Mouse (Mus musculus): Measurements from ENCODE around the gene Cst6. TPM values are rescaled to one million over a fixed set of nuclear protein-coding genes. Genes with fewer than 3 reads are reported as not detected.
"Not testable (repeated sequence)": the region's sequence is repeated elsewhere in the genome, so short reads cannot be mapped to it uniquely, and the experiment has no call there.

The Cst6 gene
- total RNA-seq (2021): 1 to 10 TPM; 5.4 to 7.4 TPM
- long read RNA-seq, transcript Cst6-201 (3 exons, 3,951 nt): major isoform, 6 of 6 reads
- long read RNA-seq, partial matches to known transcripts: 0 of 6 reads
- long read RNA-seq, other reads (novel, unspliced or antisense): 0 of 6 reads

DNA sequence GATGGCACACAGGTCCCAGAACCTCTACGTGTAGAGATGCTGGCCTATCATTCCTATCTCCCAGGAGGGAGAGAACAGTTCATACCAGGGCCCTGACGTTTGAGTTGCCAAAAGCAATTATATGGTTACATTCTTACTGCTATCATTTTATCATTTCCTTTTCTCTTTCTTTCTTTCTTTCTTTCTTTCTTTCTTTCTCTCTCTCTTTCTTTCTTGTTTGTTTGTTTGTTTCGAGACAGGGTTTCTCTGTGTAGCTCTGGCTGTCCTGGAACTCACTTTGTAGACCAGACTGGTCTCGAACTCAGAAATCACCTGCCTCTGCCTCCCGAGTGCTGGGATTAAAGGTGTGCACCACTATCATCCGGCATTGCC, at the start of gene Cst6:
Cst6 (minus strand) TSS at position 73 of the 372 bp plus-strand sequence.
- not testable (repeated sequence) for DNase-seq (ENCODE audit: low spot score in 2 of 2)

DNA sequence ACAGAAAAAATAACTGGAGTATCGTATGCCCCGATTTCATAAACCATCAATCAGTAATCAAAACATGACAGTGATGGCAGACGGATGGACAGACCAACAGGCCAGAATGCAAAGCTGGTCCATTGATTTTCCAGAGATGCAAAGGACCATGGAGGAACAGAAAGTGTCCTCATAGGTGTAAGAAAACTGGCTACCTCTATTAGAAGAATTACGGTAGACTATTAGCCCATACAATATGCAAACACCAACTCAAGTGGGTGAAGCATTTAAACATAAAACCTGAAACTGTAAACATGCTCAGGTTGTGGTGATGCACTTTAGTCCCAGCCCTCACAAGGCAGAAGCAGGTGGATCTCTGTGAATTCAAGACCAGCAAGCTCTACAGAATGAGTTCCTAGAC, 46.0 kb upstream of the Cst6 start:
- no peak for DNase-seq (ENCODE audit: low spot score in 2 of 2)

DNA sequence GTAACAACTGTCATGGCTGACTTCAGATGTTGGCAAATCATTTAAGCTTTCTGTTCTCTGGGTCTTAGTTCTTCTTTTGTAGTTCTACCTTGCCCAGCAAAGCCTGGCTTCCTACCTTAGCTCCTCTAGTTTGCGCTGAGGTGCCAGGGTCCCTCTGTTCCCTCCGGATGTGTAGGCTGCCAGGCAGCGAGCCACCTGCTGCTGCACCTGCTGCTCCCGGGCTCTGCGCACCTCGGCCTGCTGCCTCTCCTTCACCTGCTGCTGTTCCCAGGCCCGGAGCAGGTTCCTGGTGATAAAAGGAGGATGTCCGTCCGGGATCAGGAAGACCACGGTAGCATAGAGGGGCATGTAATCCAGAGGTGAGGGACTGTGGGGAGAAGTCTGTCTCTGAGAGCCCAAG, 44.8 kb upstream of the Cst6 start:
- DNase-seq (ENCODE audit: low spot score in 2 of 2): no peak

DNA sequence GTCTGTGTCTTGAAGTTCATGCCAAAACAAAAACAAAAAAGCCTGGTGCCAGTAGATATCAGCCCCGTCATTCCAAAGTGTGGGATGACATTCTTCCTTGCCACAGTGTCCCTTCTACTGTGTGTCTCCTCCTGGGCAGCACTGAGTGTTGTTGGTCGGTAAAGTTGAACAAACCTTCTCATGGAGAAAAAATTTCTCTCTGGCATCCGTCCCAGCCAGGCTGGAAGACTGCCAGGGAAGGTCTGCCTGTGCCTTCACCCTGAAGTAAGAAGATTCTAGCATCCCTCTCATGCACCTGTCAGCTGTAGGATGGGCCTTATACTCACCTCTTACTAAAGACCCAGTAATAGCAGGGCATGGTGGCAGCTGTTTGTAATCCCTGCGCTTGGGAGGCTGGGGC, 43.5 kb upstream of the Cst6 start:
- DNase-seq (ENCODE audit: low spot score in 2 of 2): no peak

DNA sequence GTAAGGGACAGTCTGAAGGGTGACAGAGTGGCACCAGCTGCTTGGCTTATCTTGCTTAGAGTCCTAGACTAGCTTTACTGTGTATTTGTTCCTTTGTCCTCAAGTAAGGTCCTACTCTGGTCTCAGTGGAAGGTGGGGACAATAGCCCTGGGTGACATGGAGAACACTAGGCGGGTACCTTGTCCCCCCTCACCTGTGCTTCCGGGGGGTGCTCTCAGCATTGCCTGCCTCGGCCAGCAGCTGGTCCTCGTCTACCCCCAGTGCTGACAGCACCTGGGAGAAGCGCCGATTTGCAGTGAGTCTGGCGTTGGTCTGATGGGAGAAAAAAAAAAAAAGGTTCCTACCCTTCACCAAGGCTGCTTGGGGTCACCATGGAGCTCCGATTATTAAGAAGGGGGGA, 41.0 kb upstream of the Cst6 start:
- no peak for DNase-seq (ENCODE audit: low spot score in 2 of 2)

DNA sequence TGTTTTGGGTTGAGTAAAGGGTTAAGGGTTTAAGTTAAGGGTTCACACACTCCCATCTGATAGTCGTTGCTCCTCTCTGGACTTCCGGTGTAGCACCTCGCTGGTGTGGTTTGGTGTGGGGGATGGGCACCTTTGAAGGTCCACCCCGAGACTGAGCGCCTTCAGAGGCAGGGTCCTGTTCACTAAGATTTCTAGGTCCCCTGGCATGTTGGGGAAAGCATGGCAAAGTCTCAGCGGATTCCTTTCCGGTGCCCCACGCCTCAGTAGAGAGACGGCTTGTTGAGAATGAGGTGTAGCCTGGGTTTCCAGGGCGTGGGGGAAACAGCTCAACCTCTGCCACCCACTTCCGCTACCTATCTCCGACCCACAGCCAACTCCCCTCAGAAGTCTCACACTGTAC, 40.3 kb upstream of the Cst6 start:
- no peak for DNase-seq (ENCODE audit: low spot score in 2 of 2)

DNA sequence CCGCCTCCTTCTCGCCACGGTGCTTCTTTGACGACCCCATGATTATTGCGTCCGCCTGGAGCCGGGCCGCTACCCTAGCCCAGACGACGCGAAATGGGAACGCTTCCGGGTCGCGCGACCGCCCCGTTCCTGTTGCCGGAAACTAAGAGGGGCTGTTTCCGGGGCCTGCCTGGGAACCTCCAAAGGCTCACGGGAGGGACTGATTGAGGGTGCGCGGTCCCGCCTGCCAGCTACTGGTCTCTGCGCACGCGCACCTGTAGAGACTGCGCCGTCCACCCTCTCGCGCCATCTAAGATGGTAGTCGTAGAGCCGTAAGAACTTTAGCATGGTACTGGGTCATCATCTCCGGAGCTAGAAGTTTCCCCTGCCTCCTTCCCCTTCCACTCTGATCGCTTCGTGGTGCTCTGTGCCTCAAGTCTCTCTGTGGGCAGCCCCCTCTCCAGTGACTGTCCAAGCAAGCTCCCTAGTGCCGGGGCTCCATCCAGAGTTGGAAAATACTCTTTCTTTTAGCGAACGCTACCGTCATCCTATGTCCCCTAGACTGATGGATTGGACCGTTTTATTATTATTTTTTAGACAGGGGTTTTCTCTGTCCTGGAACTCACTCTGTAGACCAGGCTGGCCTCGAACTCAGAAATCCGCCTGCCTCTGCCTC, 39.3 kb upstream of the Cst6 start, which contains the start of gene Sart1:
Sart1 (minus strand) TSS at position 116 of the 655 bp plus-strand sequence.
- peak; percentile 90 to 95 for DNase-seq (ENCODE audit: low spot score in 2 of 2)

DNA sequence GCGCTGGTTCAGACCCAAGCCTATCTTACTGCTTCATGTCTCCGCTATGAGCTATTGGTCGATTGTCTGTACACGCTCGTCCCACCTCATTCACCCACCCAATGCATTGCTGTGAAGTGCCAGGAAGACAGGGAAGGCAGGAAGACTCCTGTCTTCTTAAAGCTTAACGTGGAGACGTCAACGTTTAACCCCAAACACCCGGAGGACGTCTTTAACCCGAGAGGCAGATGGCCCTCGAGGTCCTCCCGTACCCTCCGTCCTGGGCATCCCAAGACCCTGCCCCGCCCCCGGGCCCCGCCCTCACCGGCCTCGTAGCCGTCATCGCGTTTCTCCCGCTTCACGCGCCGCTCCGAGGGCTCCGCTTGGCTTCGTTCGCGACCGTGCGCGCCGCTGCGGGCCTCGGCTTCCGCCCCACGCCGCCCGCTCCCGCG, 38.7 kb upstream of the Cst6 start:
- DNase-seq (ENCODE audit: low spot score in 2 of 2): peak in 1 of 2 experiments; percentile 41

DNA sequence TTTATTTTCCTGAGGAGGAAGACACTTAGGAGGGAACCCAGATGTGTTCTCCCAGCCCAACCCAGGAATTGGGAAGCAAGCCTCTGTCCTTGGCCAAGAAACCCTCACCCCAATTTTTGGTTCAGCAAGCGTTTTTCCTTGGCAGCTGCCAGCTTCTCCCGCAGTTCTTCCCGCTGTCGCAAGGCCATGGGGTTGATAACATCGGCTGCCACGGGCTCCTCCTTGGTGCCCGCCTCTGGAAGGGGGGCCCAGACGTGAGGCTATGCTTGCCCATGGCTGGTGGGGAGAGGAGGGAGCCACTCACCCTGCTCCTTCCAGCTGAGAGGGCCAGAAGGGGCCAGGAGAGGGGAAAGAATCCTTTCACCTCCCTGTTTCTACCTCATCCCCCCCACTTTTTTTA, 35.3 kb upstream of the Cst6 start:
- DNase-seq (ENCODE audit: low spot score in 2 of 2): no peak

DNA sequence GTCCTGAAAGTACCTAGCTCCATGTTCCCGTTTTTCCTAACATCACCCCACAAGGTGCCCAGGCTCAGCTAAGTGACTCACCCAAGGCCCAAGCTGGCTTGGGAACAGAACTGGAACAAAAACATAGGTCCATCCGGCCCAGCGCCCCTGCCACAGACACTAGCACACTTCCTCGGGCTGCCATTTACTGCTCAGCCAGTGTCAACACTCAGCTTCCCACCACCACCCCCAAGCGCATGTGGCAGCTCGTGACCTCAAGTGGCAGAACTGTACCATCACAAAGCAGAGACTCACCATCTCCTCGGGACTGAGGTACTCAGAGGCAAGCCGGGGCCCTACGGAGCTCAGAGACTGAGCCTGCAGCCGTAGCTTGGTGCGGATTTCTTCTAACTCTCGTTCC, 34.0 kb upstream of the Cst6 start:
- DNase-seq (ENCODE audit: low spot score in 2 of 2): no peak

DNA sequence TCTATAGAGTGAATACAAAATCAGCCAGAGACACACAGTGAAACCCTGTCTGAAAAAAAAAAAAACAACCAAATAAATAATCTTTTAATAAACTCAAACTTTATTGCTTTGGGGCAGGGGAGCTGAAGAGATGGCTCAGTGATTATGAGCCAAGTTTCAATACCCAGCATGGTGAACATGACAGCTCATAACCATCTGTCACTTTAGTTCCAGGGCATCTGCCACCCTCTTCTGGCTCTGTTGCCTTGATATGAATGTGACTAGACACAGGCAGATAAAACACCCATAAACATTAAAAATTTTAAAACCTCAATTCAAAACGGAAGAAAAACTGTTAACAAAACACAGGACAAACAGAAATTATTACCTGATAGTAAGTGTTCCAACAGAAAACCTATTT, 28.1 kb upstream of the Cst6 start:
- DNase-seq (ENCODE audit: low spot score in 2 of 2): no peak

DNA sequence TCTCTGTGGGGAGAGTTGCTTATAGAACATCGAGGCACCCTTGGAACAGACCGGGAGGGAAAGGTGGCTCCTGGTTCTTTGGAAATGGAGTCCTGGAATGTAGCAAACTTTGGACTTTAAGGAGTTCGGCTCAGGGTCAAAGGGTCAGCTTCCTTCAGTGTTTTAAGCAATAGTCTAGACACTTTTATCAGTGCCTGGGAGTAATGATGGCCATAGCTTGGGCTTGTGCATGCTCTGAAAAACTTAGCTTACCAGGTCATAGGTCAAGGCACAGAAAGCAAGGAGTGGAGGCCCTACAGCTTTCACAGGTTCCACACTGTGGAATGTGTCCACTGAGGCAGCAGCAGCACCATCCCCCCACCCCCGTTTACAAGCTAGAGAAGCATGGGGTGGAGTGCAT, 25.4 kb upstream of the Cst6 start:
- DNase-seq (ENCODE audit: low spot score in 2 of 2): no peak

DNA sequence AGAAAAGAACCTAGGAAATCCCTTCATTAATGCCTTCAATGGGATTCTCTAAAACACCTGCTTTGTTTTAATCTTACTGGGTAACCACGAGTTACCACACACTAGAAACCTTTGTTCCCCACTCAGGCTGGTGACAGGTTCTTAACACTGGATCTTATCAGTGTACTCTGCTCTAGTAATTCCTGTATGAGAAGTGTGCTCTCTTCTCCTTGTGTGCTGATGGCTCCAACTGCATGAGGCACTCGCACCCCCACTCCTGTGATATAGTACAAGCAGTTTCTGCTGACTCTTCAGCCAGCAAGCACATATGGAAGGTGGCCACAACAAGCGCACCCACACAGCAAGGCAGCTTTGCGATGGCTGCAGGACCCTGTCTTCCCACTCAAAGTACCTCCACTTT, 24.8 kb upstream of the Cst6 start:
- DNase-seq (ENCODE audit: low spot score in 2 of 2): no peak

DNA sequence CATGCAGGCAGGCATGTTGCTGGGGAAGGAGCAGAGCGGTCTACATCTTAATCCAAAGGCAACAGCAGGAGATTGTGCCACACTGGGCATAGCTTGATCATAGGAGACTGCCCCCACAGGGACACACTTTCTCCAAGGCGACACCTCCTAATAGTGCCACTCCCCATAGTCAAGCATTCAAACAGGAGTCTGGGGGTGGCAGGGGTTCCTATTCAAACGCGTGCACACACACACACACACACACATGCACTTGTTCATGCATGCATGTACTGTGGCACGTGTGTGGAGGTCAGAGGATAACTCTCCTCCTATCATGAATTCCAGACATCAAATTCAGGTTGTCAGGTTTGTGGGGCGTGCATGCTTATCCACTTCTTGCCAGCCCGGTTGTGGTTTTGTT, 23.4 kb upstream of the Cst6 start:
- DNase-seq (ENCODE audit: low spot score in 2 of 2): no peak

DNA sequence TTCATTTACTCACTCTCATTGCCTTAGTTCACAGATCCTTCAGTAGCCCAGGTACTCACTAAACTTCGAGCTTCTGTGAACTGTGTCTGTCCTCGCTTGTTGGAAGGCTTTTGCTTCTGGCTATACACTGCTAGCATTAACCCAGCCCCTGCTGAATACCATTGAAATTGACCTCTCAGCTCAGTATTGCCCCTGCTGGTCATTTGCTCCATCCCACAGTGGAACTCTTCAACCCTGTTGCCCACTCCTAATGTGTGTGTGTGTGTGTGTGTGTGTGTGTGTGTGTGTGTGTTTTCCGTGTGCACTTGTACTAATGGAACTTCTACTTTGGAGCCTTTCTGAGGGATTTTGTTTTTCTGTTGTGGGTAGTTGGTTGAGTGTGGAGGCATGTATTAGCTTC, 21.6 kb upstream of the Cst6 start:
- no peak for DNase-seq (ENCODE audit: low spot score in 2 of 2)

DNA sequence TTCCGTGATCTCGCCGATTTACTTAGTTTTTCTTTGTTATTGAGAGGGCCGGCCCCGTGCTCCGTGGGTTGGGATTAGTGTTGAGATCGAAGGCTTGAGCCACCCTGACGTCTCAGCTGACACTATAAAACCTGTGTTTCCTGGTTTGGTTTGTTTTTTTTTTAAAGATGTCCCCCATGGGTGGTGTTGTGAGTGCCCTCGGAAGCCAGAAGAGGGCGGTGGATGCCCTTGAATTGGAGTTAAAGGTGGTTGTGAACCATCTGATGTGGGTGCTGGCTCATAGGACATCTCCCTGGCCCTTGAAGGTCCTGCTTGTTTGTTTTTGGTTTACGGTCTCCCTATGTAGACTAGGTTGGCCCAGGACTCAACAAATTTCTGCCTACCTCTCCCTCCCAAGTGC, 18.1 kb upstream of the Cst6 start:
- DNase-seq (ENCODE audit: low spot score in 2 of 2): no peak

DNA sequence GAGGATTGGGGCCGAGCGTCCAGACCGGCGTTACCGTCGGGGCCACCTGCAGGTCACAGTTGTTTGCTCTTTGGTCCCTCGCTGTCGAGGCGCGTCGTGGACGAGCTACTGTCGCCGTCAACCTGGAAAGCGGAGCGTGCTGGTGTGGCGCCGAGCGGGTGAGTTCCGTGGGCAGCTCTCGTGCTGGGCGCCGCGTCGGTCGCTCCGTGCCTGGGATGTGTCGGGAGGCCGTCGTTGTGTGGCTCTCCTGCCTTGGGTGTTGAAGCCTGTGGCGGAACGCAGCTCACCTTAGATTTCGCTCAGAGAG, 17.6 kb upstream of the Cst6 start, which contains the start of gene Banf1:
Banf1 (minus strand) TSS at position 116 of the 307 bp plus-strand sequence.
- no peak for DNase-seq (ENCODE audit: low spot score in 2 of 2)

DNA sequence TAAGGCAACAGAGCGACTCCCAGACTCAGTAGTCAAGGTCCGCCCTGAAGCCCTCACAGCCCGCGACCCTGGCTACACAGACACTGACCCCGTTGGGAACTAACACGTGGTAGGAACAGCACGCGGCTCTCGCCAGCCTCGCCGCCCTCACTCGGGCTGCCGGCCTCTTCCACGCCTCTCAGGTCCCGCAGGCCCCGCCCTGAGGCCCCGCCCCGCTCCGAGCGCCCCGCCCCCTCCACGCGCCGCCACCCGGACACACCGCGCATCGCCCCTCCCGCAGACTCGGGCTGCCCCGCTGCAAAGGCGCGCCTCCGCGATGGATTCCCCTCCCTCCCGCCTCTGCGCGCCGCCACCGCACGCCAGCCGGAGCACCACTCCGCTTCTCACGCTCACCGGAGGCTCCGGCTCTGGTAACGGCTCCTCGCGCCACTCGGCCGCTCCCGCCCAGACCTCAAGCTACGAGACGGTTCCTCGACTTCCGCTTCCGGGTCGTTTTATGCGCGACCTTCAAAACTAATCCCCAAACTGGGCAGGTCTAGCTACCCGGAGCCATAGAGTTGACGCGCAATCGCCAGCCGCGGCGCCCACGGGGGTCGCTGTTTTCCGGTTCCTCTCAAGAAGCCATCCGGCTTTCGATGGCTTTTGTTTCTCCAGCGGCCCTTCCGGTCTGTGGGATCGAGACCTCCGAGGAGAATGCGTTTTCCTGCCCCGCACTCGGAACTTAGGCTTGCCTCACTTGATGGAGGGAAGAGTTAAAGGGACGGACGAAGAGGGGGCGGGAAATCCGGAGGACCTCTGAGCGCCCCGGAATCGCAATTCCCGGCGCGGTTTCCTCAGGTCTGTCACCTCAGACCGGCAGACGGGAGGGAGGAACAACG, 17.0 kb upstream of the Cst6 start, which contains the start of gene Eif1ad:
Eif1ad (plus strand) TSS at position 567 of the 878 bp plus-strand sequence.
- DNase-seq (ENCODE audit: low spot score in 2 of 2): peak; percentile 94 to 95

DNA sequence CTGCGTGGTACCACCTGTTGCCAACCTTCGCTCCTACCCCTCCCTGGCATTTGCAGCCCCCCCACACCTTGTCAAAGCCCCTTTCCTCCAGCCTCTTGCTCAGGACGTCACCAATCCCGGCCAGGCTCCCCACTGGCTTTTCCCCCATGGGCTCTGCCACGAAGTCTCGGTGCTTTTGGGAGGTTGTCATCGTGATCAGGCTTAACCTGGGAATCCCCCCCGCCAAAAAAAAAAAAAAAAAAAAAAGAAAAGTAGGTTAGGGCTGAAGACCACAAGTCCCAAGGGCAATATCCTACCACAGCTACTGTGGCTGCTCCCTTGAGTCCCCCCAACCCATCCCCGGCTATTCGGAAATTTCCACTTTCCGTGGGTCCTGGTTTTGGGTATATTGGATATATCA, 16.4 kb upstream of the Cst6 start:
- DNase-seq (ENCODE audit: low spot score in 2 of 2): no peak

DNA sequence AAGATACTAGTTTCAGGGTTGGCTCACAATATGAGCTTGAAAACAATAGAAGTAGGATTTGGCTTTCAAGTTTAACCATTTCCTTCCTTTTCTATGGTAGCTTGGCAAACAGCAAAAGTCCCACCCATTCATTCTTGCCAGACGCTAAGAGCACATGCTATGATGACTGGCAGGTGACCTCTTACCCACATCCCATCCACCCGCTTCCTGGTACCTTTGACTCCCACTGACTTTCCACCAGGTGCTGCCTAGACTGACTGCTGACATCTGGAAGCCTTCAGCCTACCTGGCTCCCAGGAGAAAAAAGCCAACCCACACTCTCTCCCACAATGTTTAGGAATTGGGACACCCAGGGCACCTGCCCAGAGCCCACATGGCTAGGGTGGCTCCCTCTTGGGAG, 14.8 kb upstream of the Cst6 start:
- DNase-seq (ENCODE audit: low spot score in 2 of 2): no peak

DNA sequence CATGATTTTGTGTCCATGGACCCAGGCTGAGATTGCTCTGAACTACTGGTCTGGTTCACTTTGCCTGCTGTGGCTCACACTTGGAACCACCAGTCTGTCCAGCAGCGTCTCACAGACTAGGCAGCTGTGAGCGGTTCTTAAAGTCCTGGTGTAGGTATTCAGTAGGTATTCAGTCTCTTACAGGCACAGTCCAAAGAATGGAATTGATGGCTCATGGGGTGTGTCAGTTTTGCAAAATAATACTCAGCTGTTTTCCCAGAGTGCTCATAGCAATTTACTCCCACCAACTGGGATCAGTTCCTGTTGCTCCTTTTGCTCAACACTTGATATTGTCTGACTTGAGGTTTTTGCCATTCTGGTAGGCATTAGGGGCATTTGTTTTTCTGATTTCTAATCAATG, 12.8 kb upstream of the Cst6 start:
- DNase-seq (ENCODE audit: low spot score in 2 of 2): no peak

DNA sequence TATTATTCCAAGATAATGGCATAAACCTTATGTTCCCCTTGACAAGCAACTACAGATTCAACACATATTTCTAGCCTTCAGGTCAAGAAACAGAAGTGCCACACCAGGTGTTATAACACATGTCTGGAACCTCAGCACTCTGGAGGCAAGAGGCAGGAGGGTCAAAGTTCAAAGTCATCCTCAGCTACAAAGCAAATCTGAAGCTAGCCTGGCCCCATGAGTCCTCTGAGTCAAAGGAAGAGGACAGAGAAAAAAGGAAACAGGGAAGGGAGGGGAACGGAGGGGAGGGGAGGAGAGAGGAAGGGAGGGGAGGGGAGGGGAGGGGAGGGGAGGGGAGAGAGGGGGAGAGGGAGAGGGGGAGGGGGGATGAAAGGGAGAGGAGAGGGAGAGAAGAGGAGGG, 6.7 kb upstream of the Cst6 start:
- DNase-seq (ENCODE audit: low spot score in 2 of 2): no peak

DNA sequence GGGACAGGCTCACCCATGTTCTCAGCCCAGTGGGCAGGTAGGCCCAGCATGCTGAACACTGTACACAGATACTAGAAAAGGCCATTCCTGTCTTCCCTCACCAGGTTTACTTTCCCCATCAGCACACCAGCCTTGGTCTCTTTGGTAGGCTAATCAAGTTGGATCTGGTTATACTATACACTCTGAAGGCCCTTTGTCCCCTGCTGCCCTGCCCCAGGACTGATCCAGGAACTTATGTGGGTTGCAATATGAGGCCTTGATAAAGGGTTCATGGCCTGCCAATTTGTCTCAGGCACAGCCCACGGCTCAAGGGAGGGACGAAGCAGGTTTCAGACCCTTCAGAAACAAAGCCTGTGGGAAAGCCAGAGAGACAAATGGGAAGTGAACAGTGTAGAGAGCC, 4.2 kb upstream of the Cst6 start:
- DNase-seq (ENCODE audit: low spot score in 2 of 2): no peak
